Mouse (Mus musculus) induced T-regulatory cell, adult 2 months (primary cell): ENCODE results near the gene Tnni1.

ENCODE experiments used
- DNase-seq: peaks from one replicate; pipeline ENCODE4 v3.0.0-alpha.2; 2012; ENCODE audit warnings: low read depth

Tnni1 gene

DNA sequence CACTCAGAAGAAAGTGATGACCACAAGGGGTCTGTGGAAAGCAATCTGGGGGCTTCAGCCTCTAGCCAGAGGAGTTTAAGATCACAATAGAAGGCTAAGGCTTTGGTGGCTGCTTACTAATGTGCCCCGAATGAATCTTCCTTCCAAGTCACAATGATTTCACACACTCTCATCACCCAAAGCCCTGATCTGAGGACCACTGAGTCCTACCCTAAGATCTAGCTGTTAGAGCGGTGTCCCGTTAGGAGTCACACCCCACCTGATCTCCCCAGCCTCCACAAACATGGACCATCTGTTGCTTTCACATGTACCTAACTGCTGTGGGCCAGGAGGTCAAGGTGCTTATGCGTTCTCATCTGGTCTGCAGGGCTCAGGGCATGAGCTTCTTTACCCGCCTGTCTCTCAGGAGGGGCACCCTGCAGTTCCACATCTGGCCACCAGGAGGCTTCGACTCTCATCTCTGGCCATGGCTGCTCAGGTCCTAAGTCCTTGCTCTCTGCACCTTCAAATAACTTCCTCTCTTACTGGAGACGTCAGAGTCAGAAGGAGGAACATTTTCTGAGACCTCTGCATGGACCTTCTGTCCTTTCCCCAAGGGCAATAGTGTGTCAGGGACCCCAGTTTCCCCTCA lies 31.9 kb downstream of the Tnni1 start:
- peak; percentile 85 for DNase-seq

DNA sequence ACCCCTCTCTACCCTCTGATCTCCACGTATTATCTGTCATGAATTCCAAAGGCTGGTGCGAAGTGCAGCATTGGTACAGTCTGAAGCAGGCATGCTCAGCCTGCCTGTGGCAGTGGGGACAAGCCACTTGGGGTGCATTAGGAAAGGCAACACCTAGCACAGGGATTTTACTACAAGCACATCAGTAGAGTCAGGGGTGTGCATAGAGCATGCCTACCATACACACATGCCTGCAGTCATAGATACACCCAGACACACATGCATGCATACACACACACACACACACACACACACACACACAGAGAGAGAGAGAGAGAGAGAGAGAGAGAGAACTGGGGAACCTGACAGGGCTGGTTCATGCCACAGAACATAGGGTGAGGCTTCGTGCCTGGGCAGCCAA lies 33.0 kb downstream of the Tnni1 start:
- DNase-seq = no peak

DNA sequence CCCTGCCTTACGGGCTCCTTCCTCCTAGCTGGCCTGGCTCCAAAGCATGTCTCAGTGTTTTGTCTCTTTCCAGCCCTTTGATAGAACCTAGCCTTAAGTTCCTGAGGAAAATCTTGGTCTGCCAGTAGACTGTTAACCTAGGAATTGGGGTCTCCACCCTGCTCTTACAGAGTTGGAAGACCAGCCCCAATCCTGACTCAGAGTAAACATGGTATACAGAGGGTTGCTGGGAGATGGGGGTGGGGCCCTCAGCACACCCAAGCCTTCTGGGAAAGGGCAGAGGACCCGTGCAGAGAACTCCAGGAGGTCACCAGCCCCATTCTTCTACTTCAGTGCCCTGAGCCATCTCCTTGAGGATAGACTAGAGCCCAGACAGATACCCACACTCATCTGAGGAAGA lies 33.4 kb downstream of the Tnni1 start:
- no peak for DNase-seq

DNA sequence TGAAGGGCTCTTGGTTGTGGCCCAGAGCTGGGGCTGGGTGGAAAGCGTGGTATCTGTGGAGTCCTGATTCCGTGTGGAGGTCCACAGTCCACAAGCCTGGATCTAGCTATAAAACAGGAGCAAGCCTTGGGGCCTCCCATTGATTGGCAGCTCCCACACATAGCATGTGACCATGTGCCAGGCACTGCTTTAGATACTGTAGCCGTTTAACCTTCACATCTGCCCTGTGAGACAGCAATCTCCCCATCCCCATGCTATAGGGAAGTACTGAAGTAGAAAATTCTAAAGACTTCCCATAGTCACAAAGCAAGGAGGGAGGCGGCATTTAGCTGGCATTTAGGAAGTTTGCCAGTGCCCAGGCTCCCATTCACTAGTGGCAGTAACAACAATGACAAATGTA lies 33.8 kb downstream of the Tnni1 start:
- no peak for DNase-seq

DNA sequence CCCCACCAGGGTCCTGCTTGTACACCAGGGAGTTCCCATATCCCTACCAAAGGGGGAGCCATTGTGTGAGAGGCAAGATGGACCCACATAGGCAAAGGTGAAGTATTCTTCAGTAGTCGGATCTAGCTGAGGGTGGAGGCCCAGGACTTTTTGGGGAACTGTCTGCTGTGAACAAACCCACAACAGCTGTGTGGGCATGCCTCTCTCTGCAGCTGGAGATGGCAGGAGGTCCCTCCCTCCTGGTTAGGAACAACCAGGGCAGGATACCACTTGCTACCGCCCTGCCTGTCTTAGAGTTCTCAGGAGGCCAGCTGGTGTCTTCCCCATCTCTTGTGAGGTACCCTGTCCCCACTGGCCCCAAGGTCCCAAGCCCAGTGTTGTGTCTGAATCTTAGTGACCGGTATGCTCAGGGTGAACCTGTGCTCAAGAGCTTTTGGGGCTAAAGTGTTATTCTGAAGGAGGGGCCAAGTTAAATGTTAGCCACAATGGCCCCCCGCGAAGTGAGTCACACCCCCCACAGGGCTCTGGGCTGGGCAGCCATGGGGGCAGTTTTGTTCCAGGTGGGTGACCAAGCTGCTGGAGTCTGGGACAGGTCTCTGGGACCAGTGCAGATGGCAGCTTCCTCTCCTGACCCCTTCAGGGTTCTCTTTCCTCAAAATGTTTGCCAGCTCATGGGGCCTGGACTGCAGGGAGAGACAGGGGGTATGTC lies 34.6 kb downstream of the Tnni1 start:
- no peak for DNase-seq

DNA sequence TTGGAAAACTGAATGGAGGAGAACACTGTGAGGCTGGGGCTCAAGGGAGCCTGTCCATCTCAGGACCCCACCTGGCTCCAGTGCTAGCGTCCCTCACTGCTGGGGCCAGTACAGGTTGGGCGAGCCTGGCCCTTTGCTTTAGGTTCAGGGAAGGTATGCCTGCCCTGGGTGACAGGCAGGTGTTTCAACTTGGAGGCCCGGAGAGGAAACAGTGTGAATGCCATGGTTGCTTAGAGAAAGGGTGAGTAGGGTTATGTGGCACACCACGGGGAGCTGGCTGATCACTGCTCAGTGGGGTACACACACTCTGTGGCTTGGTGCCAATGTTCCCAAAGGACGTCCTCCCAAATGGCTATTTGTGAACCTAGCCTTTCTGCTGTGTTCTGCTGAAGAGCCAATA lies 35.3 kb downstream of the Tnni1 start:
- DNase-seq = no peak

DNA sequence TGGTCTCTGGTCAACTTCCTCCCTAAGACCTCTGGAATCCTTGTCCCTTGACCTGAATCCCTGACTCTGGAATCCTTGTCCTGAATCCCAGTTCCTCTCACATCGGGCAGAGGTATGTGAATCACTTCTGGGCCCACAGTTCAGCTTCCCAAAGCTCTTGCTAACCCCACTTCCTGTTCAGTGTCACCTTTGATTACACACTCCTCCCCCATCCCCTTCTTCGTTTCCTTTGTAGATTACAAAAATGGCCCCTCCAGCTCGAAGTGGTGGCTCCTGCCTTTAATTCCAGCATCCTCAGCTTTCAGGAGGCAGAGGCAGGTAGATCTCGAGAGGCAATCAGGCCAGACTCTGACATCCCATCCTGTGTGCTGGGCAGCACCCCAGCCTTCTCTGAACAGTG lies 38.4 kb downstream of the Tnni1 start:
- peak; percentile 54 for DNase-seq

DNA sequence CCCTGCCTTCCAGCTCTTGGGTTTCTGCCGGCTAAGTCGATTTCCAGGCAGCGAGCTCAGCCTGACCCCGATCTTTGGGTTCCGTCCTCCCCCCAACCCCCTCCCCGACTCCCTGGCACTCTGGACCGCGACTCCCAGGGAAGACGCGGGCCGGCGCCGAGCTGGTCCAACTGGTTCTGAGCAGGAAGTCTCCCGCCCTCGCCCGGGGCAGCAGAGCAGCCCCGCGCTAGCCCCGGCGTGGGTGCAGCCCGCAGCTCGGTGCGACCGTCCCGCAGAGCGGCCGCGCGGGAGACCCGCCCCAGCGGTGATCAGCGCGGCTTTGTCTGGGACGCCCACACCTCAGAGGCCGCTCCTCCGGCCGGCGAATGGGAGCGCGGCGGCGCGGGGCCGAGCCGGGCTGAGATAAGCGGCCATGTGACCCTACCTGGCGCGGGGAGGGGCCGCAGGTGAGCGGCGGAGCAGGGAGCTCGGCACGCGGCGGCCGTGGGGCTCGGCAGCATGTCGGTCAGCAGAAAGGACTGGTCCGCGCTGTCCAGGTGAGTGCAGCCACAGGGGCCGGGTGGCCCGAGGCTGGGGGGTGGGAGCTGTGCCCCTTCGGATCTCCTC lies 39.4 kb downstream of the Tnni1 start, which contains the start of gene Lad1:
TSS of gene Lad1 (plus strand) at position 118 of the 606 bp plus-strand sequence.
- DNase-seq = peak; percentile 52

DNA sequence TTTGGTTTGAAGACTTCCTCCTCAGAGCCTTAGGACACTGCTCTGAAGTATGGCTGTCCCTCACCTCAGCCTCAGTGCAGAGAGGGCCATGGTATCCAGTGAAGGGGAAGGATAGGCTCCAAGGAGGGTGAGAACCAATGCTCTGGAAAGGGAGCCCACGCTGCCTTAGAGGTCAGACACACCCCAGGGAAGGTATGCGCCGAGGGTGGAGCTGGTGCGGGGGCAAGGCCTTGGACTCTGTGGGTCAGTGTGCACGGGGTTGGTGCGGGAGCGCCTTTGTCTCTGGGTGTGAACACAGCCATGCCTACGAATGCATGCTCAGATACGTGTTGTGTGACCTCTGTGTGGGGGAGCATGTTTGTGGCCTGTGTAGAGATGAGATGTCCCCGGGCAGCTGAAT lies 40.8 kb downstream of the Tnni1 start:
- DNase-seq = no peak

DNA sequence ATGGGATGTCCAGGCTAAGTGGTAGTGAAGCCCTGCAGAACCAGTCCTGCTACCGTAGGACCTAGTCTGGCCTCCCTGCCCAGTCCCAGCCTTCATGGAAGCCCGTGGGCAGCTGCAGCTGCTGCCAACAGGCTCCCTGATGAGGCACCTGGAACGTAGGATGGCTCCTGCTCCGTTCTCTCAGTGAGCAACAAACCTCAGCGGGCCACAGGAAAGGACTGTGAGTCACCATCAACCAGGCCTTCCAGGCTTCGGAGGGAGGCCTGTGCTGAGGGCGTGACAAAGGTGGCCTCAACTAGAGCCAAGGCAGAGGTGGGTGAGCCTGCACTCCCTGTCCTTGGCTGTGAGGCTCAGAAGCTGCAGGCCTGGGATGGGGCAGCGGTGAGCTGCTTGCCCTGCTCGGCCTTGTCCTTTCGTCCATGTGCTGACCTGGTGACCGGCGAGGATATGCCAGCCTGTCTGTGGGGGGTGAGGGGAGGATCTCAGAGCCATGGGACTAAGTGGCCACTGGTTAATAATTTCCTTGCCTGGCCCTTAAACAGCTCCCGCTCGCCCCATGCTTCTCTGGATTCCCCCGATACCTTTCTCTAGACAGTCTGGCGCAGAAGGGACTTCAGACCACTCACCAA lies 41.6 kb downstream of the Tnni1 start:
- DNase-seq = no peak

DNA sequence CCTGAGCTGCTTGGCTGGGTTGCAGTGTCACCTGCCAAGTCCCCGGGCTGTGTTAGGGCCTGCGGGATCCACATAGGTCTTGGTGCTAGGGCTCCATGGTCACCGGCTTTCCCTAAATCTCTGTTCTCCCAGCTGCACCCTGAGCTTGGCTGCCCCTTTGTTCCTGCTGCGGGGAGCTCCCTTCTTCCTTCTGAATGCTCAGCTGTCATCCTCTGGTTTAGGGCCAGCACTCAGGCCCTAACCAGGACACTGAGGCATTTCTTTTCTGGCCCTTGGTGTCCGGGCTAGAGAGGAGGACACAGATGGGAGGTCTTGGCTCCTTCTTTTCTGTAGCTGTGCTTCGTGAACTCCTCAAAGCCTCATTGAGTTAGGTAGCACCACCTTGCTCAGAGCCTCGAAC lies 42.5 kb downstream of the Tnni1 start:
- DNase-seq = no peak

DNA sequence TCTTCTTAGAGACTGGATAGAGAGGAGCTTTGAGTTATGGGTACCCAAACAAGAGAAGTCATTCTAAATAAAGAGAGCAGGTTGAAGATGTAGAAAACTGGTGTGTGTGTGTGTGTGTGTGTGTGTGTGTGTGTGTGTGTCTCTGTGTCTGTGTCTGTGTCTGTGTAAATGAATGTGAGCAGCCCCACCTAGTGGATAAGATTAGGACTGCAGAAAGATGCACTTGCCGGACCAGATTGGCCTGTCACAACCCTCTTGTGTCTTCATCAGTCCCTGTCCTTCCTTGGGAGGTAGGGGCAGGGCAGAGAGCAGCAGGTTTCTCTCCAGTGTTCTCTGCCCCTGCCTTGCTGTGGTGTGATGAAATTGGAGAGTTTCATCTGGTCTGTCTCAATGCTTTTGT lies 49.7 kb downstream of the Tnni1 start:
- DNase-seq = peak; percentile 84

DNA sequence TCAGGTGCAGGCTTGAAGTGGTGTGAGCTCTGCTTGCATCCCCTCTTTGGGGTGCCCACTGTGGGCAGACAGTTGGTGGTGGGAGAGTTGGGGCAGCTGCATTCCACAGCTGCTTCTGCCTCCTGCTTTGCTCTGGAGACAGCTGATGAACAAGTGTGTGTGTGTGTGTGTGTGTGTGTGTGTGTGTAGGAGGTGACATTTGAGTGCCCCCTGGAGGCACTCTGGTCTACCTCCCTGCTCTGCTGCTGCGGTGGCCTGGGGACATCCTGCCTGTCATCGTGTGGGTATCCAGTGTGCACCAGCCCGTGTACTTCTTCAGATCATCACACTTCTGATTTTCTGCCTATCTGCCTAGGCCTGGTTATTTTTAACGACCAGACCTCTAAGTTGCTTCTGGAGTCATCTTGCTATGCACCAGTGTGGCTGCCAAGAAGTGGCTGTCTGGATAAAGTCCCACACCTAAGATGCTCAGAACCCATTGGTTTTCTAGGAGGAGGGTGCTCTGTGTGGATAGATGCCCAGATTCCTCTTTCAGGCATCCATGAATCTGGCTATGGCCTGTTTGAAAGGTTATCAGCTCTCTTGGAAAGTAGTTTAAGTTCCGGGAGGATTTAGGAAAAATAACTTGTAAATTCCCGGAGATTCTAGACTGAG lies 55.1 kb downstream of the Tnni1 start:
- no peak for DNase-seq

DNA sequence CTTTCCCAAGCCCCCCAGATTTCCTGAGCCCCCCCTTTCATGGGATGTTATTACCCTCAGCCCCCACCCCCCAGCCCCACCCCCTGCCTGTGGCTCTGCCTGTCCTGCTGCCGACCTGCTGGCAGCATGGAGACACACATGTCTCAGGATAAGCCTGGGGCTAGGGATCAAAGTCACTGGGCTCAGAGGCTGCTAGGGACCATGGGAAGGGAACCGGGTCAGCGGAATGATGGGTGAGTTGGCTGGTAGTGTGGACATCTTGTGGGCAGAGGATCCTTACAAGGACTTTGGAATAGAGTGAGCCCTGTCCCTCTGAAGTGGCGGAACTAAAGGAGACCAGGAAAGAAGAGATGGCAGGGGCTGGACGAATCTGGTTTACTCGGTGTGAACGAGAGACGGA lies 55.7 kb downstream of the Tnni1 start:
- DNase-seq = no peak

DNA sequence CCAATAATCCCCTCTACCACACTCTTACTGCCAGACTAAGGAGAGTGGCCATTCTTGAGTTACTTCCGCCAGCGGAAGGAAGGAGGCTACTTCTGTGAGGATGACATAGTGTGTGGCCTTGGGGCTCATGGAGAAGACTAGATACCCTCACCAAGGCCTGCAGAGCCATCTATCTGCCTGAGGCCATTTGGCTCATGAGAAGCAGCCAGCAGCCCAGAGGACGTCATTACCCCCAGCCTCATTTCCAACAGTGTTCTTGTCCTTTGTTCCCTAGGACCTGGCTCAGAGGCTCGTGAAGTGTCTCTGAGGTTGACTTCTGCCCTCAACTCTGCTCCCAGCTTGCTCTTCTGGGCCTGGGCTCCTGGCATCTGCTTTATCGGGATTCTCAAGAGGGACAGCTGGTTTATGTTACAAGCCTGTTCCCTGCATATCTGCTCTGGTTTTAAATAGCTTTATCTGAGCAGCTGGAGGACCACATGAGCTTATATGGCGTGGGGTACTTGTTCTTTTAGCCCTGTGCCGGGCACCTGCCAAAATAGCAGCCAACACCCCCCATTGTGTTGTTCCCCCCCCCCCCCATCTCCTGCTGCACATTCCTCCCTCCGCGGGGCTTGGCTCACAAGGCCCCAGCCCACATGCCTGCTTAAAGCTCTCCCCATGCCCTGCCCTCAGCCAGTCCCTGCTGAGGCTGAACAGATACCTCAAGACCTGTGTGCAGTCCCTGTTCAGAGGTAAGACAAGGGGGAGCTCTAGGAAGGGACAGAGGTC lies 56.7 kb downstream of the Tnni1 start, which contains the start of gene Tnnt2:
TSS of gene Tnnt2 (plus strand) at position 639 of the 768 bp plus-strand sequence.
- DNase-seq = no peak

DNA sequence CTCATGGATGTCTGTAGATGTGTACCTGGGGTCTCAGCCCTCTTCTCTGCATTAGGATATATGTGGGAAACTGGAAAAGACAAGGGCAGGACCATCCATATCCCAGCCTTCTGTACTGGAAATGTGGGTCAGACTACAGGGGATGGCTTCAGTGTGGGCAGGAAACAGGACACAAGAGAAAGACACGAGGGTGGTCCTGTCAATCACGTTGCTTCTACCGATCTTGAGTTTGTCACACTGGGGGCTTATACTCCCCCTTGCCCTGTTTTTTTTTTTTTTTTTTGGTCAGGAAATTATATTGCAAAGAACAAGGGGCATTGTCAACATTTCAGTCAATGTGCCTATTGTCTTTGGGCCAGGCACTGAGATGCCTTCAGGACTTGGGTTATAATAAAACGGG lies 59.4 kb downstream of the Tnni1 start:
- no peak for DNase-seq

DNA sequence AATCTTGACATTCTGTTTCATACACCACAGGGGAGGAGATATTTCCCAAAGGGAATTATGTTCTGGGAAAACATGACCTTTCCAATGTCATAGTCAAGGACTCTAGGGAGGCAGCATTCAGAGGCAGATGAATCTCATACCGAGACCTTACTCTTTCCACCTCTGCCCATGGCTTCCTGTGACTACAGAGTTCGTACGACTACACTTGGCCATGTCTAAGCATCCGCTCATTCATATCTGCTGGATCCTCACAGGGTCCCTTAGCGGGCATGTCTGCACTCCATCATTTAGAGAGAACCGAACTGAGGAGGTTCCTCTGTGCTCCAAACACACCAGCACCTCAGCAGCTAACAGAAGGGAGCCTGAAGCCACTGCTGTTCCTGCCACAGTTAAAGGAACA lies 59.8 kb downstream of the Tnni1 start:
- no peak for DNase-seq

DNA sequence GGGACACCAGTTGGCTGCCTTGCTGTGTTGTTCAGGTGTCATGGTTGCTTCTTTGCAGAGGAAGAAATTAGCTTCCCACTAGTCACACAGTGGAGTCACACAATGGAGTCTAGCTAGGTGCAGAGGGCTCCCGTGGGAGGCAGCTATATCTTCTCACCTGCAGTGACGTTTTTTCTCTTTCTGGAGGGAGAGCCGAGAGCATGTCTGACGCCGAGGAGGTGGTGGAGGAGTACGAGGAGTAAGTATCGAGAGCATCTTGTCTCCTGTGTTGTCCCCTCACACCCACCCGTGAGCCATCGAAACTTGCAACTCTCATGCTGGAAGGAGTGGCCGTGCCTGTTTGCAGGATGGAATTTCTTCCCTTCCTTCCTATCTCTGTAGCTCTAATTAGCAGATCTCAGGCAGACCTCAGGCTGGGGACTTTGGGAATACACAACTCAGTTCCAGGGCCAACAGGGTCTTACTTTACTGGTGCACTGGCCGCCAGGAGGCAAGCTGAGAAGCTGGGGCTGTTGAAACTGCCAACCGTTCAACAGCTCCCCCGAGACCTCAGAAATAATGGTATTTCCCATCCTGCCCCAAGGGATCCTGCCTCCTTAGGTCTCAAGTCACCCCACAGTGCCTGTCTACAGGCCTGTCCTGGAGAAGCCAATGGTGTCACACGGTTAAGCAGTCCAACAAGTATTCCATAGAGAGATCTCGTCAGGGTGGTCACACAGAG lies 61.6 kb downstream of the Tnni1 start:
- DNase-seq = no peak

DNA sequence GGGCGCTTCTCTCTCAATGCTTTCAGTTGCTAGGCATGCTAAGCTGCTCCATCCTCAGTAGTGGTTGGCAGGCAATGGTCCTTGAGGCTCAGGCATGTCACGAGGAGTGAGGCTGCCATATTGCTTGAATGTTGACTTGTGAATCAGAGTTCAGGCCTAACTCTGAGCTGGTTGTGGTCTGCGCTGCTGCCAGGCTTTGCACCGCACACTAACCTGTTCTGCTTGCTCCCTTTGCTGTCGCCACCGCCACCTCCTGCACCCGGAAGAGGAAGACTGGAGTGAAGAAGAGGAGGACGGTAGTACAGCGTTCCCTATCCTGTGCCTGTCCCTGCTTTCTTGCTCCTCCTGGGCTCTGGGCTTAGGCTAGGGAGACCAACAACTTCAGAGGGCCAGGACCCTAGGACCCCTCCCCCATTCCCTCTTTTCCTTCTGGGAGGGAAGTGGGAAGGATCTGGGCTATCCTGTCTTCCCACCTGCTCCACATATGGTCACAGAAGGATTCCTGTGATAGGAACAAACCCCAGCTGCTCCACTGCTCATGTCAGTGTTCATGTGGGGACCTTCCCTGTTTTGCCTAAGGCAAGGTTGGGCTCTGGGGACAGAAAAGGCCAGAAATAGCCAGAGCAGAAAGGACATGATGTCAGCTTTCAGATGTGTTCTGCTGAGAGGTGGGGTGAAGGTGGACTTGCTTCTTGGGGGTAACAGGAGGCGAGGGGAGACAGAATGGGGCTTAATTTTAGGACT lies 64.5 kb downstream of the Tnni1 start:
- DNase-seq = no peak

DNA sequence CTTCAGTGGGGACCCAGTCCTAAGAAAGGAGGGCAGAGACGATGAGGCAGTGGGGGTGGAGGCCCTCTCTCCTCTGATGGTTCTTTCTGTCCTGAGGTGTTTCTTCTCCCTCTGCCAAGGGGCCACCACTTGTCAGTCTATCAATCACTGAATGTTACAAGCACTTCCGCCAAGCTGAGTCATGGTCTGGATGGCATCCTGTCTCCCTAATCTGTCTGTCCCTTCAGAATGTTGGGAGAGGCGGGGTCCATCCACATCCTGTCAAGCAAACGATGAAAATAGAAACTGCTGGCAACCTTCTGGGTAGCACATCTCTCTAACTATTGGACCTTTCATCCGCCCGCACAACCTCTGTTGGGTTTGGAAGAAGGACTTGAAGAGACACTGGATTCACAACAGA lies 65.2 kb downstream of the Tnni1 start:
- DNase-seq = no peak
